Mouse (Mus musculus) adrenal gland, postnatal 14 days (tissue): ENCODE measurements around the gene Szt2. TPM values are rescaled to one million over a fixed set of nuclear protein-coding genes. Genes with fewer than 3 reads are reported as not detected.

Experiments used
- DNase-seq: peaks from one replicate; pipeline ENCODE4 v3.0.0; 2021; ENCODE audit warnings: mixed read lengths
- long read RNA-seq, 2 experiments: library from polyadenylated mRNA; stranded (forward); transcript quantifications; one replicate each; pipeline ENCODE4 v2.0.0; 2021
- total RNA-seq: library from RNA; stranded (reverse); gene quantifications from 2 replicates; pipeline ENCODE4 v1.2.3, GENCODE M21; 2021

Szt2 gene
- total RNA-seq: 18.3 and 22.5 TPM in 2 replicates
- long read RNA-seq, experiment 1, partial matches to known transcripts: 3 of 3 reads
- long read RNA-seq, experiment 1, other reads (novel, unspliced or antisense): 0 of 3 reads
- long read RNA-seq, experiment 2, partial matches to known transcripts: 7 of 7 reads
- long read RNA-seq, experiment 2, other reads (novel, unspliced or antisense): 0 of 7 reads

DNA sequence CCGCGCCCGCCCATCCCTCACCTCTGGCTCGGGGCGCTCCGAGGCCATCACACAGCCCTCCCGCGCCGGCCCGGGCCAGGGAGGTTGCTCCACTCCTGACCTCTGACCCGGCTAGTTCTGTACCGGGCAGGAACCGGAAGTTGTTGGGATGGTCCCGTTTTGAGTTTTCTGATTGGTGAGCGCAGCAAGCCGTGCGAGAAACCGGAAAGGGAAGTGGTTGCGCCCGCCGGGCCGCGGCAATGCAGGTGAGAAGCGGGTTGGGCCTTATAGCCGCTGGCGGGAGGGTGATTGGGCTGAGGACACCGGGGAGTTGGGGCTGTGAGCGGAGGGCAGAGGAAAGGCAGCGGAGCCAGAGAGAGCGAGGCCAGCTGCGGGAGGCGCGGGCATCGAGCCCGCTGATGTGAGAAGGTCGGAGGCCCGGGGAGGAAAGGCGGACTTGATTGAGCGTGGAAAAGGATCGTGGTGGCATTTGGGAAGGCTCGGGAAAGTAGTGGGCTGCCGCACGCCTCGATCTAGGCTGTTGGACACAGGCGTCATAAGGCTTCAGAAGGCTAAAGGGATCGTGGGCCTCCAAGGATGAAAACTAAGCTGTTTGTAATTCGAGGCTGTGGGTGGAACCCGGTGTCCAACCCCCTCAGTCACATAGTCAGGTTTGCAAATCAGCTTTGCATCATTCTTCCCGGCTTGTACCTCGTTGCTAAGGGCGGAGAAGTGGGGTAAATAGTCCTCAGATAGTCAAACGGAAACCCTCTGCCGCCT lies at the start of gene Szt2, which contains the start of gene Med8:
Szt2 (minus strand) TSS at position 132 of the 759 bp plus-strand sequence.
Med8 (plus strand) TSS at position 196 of the 759 bp plus-strand sequence.
- DNase-seq: peak; percentile 95

DNA sequence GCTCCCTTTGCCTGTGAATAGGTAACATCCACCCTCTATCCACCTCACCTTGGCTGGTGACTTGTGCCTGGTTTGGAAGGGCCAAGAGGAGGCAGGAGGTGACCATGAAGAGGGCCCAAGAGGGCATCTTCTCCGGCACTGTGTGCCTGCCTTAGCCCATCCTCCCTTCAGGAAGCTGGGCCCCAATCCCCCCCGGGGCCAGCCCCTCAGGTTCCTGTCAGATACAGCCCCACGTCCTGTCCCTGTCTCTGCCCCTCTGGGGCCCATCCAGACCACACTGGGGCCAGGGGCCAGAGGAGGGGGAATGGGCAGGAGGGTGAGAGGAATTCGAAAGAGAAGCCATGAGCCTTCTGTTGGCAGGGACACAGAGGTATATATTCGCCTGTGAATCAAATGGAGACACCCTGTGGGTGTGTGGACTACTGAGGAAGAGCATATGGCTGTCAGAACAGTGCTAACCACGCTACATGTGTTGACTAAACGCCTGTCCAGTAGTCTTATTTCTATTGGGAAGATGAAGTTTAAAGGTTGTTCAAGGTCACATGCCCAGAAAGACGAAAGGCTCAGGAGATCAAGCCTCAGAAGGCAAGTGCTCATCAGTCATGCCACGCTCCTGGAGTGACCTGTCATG lies 48.4 kb upstream of the Szt2 start, which contains the start of gene Mpl:
Mpl (minus strand) TSS at position 169 of the 631 bp plus-strand sequence.
- no peak for DNase-seq

DNA sequence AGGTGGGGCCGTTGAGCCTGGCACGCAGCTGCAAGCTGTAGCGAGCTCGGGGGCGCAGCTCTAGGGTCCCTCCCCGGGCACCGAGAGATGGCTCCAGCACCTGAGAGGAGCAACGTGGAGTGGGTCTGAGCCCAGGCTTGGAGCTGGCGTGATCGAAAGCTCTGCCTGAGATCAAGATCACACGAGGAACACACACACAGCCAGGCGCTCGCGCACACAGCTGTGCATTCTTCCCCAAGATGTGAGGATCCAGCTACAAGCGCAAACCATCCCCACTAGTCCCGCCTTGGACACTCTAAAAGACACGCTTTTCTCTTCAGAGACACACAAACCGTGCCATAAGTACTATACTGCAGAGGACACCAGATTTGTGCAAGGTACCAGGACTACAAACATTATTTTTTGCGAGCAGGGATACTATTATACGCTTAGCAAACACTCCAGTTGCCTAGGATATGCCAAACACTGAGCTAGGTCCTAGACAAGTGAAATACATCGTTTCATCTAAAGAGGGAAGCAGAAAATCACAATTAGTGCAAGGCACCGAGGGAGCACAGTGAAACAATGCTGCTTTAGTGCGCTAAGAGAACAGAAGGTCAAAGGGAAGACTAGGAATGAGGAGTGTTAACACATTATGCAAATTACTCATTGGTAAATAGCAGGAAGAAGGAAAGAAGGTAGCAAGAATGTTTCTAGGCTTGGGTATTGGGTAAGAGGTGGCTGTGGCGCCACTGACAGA lies 37.5 kb upstream of the Szt2 start:
- DNase-seq: no peak

DNA sequence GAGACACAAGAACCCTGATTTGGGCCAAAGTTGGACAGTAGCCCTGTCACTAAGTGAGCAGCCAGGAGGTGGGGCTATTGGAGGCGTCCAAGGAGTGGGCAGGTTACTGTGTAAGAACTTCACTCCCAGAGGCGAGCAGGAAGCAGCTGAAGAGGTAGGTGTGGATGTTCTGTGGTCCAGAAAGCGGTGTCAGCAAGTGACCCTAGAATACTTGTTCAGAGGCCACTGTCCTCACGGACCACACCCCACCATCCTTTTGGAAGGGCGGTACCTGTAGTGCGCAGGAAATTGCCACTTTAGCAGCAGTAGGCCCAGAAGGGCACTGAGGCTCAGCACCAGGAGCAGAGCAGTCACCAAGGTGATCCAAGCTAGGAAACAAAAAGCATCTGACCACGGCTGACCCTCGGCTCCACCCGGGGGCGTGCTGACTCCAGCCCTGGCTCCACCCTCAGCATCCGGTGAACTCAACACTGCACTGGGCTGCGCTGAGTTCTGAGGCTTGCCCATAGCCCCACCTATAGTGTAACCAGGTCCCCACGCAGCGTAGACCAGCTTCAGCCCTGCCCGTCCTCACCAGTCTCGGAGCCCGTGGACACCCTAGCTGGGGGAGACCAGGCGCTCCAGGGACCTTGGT lies 36.8 kb upstream of the Szt2 start:
- peak; percentile 57 for DNase-seq

DNA sequence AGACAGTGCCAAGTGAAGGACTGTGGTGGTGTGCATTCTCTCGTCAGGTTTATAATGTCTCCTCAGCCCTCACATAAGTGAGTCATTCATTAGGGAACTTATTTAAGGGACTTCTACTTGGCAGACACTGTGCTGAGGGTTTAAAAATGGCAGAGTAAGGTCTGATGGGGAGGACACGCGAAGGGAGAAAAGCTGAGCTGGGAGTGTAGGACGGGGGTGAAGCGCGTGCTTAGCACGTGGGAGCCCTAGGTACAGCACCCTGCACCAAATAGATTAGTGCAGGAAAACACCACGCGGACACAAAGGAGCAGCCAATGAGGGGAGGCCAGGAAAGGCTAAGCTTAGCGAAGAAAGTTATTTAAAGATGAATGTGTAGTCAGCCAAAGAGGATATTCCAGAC lies 36.0 kb upstream of the Szt2 start:
- no peak for DNase-seq

DNA sequence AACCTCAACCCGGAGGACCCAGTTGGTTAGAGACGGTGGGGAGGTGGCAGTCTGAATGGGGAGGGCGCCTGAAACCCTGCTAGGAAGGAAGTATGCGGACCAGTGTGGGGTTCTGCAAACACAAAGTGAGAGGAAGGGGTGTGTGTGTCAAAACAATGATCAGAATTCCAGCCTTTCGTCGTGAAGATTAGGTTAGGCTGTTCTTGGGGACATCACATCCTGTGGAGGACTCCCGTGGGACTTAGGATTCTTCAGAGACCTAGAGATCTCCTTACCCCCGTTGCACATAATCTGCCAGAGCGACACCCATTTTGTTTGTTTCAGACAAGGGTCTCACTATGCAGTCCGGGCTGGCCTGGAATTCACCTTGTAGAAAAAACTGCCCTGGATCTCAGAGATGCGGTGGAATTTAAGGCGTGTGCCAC lies 28.8 kb upstream of the Szt2 start:
- DNase-seq: peak; percentile 40

DNA sequence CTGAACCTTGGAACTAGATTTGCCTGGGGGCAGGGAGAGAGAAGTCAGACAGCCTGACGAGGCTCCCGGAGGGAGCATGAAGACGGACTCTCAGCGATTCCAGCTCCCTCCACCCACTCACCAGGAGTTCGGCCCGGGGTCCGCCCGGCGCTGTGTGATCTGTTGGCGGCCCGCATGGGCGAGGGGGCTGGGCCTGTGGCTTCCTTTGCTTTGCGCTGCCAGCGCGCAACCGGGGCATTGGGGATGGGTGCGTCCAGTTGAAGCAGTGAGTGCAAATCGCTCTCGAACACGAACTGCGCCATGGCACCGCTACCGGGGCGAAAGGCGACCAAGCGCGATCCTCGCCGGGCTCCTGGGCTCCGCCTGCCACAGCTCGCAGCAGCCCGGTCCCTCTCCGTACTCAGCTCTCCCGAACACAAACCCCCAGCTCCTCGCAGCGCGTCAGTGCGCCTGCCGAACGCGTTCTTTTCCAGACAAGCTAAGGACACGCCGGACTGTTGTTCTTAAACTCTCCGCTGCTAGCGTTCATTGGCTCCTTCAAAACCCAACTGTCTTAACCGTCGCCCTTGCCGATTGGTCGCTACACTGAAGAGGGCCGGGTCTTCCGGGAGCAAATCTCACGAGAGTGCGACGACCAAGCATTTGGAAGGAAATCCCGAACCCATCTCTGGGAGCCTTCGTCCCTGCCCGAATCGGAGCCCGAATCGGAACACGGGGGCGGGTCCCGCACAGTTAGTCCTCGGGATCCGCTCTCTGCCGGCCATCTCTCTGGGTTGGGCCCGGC lies 27.9 kb upstream of the Szt2 start, which contains the start of gene Cdc20:
Cdc20 (minus strand) TSS at position 533 of the 784 bp plus-strand sequence.
- DNase-seq: peak; percentile 96

DNA sequence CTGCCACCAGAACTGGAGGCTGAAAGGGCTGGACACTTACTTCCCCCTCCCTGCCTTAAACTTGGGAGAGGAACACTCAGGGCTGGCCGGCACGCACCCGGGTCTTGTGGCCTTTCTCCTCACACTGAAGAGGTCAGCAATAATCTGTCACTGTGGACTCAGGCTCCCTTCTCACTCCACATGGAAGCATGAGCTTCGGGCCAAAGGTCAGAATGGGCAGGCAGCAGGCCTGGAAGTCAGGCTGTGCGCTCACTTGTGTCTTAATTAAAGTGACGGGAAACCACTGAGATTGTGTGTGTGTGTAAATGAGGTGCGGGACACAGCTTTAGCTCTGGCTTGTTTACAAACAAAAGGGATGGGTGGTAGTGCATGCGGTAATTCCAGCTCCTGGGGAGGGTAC lies 23.3 kb upstream of the Szt2 start:
- no peak for DNase-seq

DNA sequence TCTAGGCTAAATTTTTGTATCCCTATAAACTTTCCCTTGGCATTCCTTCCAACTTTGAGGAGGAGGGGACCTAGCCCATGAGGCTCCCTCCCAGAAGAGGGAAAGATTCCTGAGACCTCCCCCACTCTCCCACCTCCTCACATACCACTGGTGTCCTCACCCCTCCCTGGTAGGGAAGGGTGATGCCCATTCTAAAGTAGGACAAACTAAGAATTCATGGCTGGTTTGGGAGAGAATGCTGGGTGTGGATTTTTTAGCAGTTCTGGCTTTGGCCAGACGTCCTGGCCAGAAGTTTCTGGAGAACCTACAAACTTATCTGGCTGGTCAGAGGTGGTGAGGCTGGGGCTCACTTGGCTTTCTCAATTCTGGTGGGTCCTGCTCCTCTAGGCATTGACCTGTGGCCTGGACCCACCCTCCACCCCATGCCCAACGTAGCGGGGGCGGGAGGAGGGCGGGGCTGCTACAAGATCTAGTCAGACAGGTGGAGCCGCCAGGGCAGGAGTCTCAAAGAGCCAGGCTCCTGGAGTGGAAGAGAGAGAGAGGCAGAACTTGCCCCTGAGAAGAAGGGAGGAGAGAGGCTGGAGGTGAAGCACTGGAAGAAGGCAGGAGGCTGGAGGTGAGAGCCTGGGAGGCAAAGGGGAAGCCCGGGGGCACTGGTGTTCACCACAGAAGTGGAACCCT lies 20.3 kb upstream of the Szt2 start:
- no peak for DNase-seq

DNA sequence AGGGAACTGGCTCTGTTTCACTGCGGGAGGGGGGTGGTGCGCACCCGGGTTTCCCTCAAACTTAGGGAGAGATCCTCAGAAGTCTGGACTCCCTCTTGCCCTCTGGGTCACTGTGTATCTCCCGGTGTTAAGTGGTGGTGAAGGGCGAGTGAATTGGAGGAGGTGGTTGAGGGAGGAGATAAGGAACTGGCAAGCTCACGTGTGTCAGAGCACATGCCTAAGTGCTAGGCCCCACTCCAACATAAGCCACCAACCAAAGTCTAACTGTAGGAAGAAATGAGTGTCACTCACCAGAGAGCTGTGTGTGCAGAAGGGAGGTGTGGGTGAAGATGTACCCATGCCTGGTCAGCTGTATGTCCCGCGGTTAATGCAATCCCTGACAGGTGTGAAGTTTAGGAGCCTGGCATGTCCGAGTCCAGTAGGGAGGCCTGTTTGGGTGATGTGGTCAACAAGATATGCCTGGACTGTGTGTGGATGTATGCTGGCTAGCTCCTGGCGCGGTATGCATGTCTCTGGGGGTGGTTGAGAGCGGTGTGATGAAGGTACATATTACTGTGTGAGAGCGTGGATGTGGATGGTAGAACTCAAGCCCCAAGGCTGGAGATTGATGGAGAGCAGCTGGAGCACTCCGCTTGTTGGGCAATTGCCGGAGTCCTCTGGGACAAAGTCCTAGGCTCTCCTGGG lies 19.6 kb upstream of the Szt2 start:
- DNase-seq: peak; percentile 12

DNA sequence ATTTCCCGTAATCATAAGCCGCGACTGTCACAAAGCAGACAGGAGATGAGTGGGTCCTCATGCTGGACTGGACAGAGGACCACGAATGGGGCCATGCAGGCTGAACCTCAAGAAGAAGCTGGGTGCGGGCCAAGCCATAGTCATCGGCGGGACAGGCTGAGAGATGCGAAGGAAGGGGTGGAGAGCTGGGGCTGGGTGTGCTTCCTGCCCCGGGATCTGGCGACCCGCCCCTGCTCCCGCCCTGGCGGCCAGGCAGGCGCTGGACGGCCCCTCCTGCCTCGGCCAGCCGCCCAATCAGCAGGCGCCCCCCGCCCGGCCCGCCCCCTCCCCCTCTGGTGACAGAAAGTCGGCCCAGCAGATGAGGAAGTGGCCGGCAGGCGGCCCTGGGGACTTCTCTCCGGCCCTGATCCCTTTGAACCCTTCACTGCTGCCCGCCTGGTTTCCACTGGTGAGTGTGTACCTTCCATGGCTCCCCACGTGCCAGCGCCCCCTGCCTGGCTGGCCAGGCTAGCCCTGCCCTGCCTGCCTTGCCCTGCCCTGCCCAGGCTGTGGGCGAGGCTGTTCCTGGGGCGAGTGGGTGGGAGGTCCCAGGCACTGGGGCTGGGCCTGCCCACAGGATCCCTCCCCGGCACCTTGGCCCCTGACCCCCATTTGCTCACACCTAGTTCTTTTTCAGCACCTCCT lies 18.8 kb upstream of the Szt2 start, which contains the start of gene Elovl1:
Elovl1 (plus strand) TSS at position 326 of the 684 bp plus-strand sequence.
- DNase-seq: peak; percentile 96

DNA sequence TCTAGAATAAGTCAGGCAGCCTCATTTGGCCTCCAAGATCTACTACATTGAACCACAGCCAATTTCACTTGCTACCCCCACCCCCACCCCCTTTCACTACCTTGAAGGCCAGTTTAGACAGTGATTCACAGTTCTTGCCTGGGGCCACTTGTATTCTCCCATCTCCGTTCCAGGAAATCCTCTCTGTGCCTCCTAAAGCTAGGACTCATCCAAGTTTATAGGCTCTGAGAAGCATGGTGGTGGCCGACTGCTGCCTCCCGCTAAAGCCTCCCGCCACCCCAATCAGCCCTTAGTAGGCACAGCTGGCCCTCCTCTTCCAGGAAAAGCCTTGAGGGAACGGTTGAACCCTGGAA lies 18.3 kb upstream of the Szt2 start:
- no peak for DNase-seq

DNA sequence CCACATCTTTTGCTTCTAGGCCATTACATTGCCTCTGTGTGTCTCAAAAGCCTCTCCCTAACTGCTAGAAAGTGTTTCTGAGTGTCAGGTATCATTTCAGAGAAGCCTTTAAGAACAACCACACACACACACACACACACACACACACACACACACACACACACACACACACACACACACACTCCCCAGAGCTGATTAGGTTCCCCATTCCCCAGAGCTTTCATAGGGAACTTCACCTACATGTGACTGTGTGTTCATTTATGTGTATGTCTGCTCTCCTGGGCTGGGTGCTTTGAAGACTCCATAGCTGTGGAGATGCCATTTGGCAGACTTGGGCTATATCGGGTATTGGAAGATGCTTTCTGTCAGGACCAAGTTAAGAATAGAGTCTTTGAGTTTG lies 16.3 kb upstream of the Szt2 start:
- no peak for DNase-seq

DNA sequence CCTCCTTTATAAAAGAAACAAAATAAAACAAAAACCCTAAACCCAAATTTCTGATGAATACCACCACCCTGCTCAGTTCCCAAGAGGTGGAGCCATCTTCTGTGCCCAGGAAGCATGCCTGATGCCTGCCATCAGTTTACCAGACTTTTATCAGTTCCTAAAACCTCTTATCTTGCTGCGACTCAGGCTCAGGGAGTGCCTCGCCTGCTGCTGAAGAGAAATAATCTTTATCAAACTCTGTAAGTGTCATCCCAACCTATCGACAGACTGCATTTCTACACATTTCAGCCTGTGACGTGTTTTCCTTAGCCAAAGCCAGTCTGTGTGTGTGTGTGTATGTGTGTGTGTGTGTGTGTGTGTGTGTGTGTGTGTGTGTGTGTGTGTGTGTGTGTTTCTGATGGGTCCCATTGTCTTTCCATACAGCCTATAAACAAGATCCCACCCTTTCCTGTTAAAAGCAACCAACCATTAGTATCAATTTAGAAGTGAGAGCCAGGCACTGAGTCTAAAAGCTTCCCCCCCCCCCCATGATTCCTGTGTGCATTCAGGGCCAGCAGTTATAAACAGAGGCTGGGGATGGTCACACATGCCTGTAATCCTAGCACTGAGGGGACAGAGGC lies 15.6 kb upstream of the Szt2 start:
- DNase-seq: no peak

DNA sequence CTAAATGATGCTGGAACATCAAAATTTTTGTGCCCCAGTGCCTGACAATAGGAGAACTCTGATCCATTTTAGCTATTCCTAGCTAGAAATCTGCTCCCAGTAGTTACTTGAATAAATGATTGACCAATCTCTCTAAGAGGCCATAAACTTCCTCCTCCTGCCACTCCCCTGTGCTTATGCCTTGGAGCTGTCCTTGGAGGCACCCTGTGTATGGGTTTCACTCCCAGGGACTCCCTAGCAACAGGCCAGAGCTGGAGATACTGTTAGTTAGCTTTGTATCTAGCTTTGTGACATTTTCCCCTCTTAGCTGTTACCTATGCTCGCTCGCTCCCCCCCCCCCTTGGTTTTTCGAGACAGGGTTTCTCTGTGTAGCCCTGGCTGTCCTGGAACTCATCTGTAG lies 12.3 kb upstream of the Szt2 start:
- no peak for DNase-seq

DNA sequence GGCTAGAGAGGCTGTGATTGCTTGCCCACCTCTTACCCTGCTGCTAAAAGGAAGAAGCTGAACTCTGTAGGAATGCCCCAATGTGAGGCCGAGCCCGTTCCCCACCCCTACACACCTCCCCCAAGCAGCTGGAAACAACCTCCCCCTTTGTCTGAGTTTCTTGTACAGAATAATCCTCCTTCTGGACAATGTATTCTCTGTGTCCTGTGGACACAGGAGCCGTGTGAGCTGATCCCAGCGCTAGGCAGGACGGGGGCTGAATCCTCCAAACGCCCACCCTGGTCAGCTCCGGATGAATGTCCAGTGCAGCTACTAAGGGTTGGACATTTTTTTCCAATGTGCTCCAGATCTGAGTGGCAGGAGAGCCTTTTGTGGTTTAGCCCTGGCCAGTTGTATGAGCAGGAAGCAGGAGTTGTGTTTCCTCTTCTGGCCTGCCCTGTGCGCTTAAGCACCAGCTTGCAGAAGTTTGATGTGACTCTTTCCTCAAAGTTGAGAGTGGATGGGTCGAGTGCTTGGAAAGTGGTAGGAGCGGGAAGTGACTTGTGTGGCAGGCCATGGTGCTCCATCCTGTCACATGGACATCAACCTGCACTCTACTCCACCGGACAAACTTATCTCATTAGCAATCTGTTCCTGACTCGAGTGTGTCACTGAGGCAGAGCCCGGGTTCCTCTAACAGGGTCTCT lies 8.2 kb upstream of the Szt2 start:
- DNase-seq: no peak

DNA sequence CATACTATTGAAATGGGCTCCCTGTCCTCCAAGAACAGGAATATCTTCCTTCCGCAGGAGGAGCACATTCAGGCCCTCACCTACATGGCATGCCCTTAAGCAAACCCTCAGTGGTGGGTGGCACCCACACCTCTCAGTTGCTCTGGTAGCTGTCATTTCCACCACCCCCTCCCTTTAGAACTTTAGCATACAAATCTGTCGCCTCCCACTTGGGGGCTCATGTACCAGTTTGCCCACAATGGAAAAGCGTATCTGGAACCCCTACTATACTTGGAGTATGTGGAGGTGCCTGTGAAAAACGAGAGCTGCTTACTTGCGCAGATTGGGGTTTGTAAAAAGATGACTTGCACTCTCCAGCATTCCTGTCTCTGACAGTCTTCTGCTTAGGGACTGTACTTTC lies 7.3 kb upstream of the Szt2 start:
- DNase-seq: no peak

DNA sequence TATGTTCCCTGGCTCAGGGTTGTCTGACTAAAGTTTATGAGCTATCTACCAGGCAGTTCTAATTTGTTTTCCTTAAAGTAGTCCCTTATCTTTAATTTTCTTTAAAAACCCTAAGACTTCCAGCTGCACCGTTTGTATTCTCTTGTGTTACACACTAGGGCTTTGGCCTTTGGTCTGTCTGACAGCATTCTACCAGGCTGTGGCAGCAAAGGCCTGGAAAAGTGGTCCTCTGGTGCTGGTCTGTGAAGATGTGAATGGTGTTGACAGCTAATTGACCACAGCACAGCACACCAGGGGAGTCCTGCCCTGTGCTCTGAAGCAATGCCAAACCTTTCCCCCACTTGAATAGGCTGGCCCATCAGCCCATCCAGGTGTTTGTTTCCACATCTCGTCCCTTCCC lies 6.7 kb upstream of the Szt2 start:
- no peak for DNase-seq
